Mouse (Mus musculus) macrophage (primary cell): ENCODE data around the gene Zbtb42. TPM values are rescaled to one million over a fixed set of nuclear protein-coding genes. Genes with fewer than 3 reads are reported as not detected.

Experiments
- H3K27ac ChIP-seq: fragments of 350-480 bp; formaldehyde crosslinking; 2 replicates; pipeline ENCODE4 v1.9.0; 2021
- H3K36me3 ChIP-seq: fragments of 350-480 bp; formaldehyde crosslinking; 2 replicates; pipeline ENCODE4 v1.9.0; 2021; ENCODE audit errors: inconsistent target
- H3K4me3 ChIP-seq: fragments of 350-480 bp; formaldehyde crosslinking; 2 replicates; pipeline ENCODE4 v1.9.0; 2021; ENCODE audit errors: inconsistent target
- H3K79me2 ChIP-seq: fragments of 350-480 bp; formaldehyde crosslinking; 2 replicates; pipeline ENCODE4 v1.9.0; 2021; ENCODE audit errors: inconsistent target
- WGBS: methylation state at CpG from one replicate; pipeline ENCODE4 v1.1.7; 2026; ENCODE audit warnings: inconsistent platforms; ENCODE audit not compliant: missing documents; 5-methylcytosine and 5-hydroxymethylcytosine counted together
- polyA plus RNA-seq: library from polyadenylated mRNA; stranded (reverse); fragments of 250-400 nt; gene quantifications from 3 replicates; pipeline ENCODE4 v1.2.4, GENCODE M21; 2018; ENCODE audit warnings: inconsistent platforms

Gene Zbtb42
- polyA plus RNA-seq, 1 experiment from 2014 or later: 3.5 TPM

- Histone ChIP-seq H3K79me2 (no peaks in the 10 kb centered on the region), H3K4me3 (no peak overlapping the region), H3K27ac (no peak overlapping the region), H3K36me3 (no peaks in the 10 kb centered on the region)
- WGBS: 87% methylated on average over 12 of the region's 12 CpGs
Measured at GRCm38 (mm10) chr12:112720890-112721423, 42.3 kb downstream of the Zbtb42 start.

GRCm38 (mm10) chr12:112721424-112722239 lies 43.0 kb downstream of the Zbtb42 start:
- no peak overlapping the region for H3K27ac ChIP-seq
- 23% methylated on average over 64 of the region's 69 CpGs for WGBS
- no peaks in the 10 kb centered on the region for H3K79me2 ChIP-seq
- H3K4me3 ChIP-seq: no peak overlapping the region
- H3K36me3 ChIP-seq: no peaks in the 10 kb centered on the region

GRCm38 (mm10) chr12:112722240-112723027 lies 43.8 kb downstream of the Zbtb42 start:
- 2% methylated on average over 74 of the region's 75 CpGs for WGBS
- no peak overlapping the region for H3K27ac ChIP-seq
- no peaks in the 10 kb centered on the region for H3K79me2 ChIP-seq
- no peaks in the 10 kb centered on the region for H3K36me3 ChIP-seq
- peak overlapping the region; percentile 20; the same call in 1 of the 2 replicates for H3K4me3 ChIP-seq

- no peaks in the 10 kb centered on the region for H3K79me2 ChIP-seq
- H3K27ac ChIP-seq: no peak overlapping the region
- no peaks in the 10 kb centered on the region for H3K36me3 ChIP-seq
- WGBS: 25% methylated on average over 4 of the region's 5 CpGs
- H3K4me3 ChIP-seq: peak overlapping the region; percentile 20; the same call in 1 of the 2 replicates
Measured at GRCm38 (mm10) chr12:112723028-112723330, 44.4 kb downstream of the Zbtb42 start.

GRCm38 (mm10) chr12:112723445-112723844 lies 44.8 kb downstream of the Zbtb42 start:
- H3K4me3 ChIP-seq: no peak overlapping the region

GRCm38 (mm10) chr12:112724077-112724805 lies 45.6 kb downstream of the Zbtb42 start:
- Histone ChIP-seq H3K36me3 (no peaks in the 10 kb centered on the region), H3K79me2 (no peaks in the 10 kb centered on the region), H3K27ac (no peak overlapping the region), H3K4me3 (no peak overlapping the region)
- 82% methylated on average over 9 of the region's 11 CpGs for WGBS

More at GRCm38 (mm10) chr12:112723445-112723844, 44.8 kb downstream of the Zbtb42 start:
- H3K79me2 ChIP-seq: no peaks in the 10 kb centered on the region
- H3K36me3 ChIP-seq: no peaks in the 10 kb centered on the region
- no peak overlapping the region for H3K27ac ChIP-seq
- 92% methylated on average over 6 of the region's 6 CpGs for WGBS

GRCm38 (mm10) chr12:112727801-112728200 lies 49.2 kb downstream of the Zbtb42 start:
- no peak overlapping the region for H3K27ac ChIP-seq
- WGBS: 89% methylated on average over 8 of the region's 8 CpGs

GRCm38 (mm10) chr12:112730808-112731207 lies 52.2 kb downstream of the Zbtb42 start:
- Histone ChIP-seq H3K79me2 (no peaks in the 10 kb centered on the region), H3K4me3 (no peak overlapping the region), H3K27ac (no peak overlapping the region), H3K36me3 (no peaks in the 10 kb centered on the region)
- WGBS: 93% methylated on average over 14 of the region's 14 CpGs

More at GRCm38 (mm10) chr12:112727801-112728200, 49.2 kb downstream of the Zbtb42 start:
- H3K79me2 ChIP-seq: no peaks in the 10 kb centered on the region
- H3K4me3 ChIP-seq: no peak overlapping the region
- no peaks in the 10 kb centered on the region for H3K36me3 ChIP-seq

Other genes with a start within 250 kb of the Zbtb42 start
- gene A530016L24Rik, start 189.4 kb upstream of the Zbtb42 start, polyA plus RNA-seq: not detected in 3 replicates
- not detected in 3 replicates for gene Tmem179, start 162.1 kb upstream of the Zbtb42 start, polyA plus RNA-seq
- 6.8 to 20.9 TPM (median 9.4 TPM) in 3 replicates for gene Inf2, start 90.0 kb upstream of the Zbtb42 start, polyA plus RNA-seq
- gene Adssl1, start 58.8 kb upstream of the Zbtb42 start, polyA plus RNA-seq: 33.0 to 157 TPM (median 71.6 TPM) in 3 replicates
- 5.6 to 43.8 TPM (median 19.5 TPM) in 3 replicates for gene Siva1, start 34.1 kb upstream of the Zbtb42 start, polyA plus RNA-seq
- gene Akt1, start 3.9 kb upstream of the Zbtb42 start, polyA plus RNA-seq: 174 to 203 TPM (median 184 TPM) in 3 replicates
- 3.1 to 9.1 TPM (median 4.7 TPM) in 3 replicates for gene Cep170b, start 41.6 kb downstream of the Zbtb42 start, polyA plus RNA-seq
- 131 to 514 TPM (median 230 TPM) in 3 replicates for gene Pld4, start 81.8 kb downstream of the Zbtb42 start, polyA plus RNA-seq
- 41.7 to 78.3 TPM (median 63.2 TPM) in 3 replicates for gene Ahnak2, start 123.8 kb downstream of the Zbtb42 start, polyA plus RNA-seq
- 1.9 to 4.4 TPM (median 4.2 TPM) in 3 replicates for gene Clba1, start 130.1 kb downstream of the Zbtb42 start, polyA plus RNA-seq
- gene Cdca4, start 150.6 kb downstream of the Zbtb42 start, polyA plus RNA-seq: 10.7 to 17.8 TPM (median 14.2 TPM) in 3 replicates
- 1.7 to 5.8 TPM (median 2.0 TPM) in 3 replicates for gene Gpr132, start 189.4 kb downstream of the Zbtb42 start, polyA plus RNA-seq